Mouse (Mus musculus) midbrain, embryonic 15.5 days (tissue): ENCODE measurements around the gene Lhcgr. TPM values are rescaled to one million over a fixed set of nuclear protein-coding genes. Genes with fewer than 3 reads are reported as not detected.

ENCODE experiments used
- ATAC-seq: fragments of 200-750 bp; cut with Nextera tagmentation; replicated peaks from 2 replicates; pipeline ENCODE4 v1.8.0; 2017; ENCODE audit warnings: moderate TSS enrichment
- H3K27ac ChIP-seq: fragments of 300-500 bp; sonication (generic); 2 replicates; pipeline ENCODE4 v1.5.1; 2015; ENCODE audit warnings: mild to moderate bottlenecking, inconsistent platforms
- H3K27me3 ChIP-seq: fragments of 300-500 bp; sonication (generic); replicated peaks from 2 replicates; pipeline ENCODE4 v1.6.1; 2015; ENCODE audit warnings: inconsistent platforms
- H3K36me3 ChIP-seq: fragments of 300-500 bp; sonication (generic); replicated peaks from 2 replicates; pipeline ENCODE4 v1.6.1; 2015; ENCODE audit warnings: inconsistent platforms
- H3K4me1 ChIP-seq: fragments of 300-500 bp; sonication (generic); 2 replicates; pipeline ENCODE4 v1.6.1; 2015; ENCODE audit warnings: inconsistent platforms
- H3K4me2 ChIP-seq: fragments of 300-500 bp; sonication (generic); 2 replicates; pipeline ENCODE4 v1.6.1; 2015; ENCODE audit warnings: inconsistent platforms, mild to moderate bottlenecking, moderate library complexity
- H3K4me3 ChIP-seq: fragments of 300-500 bp; sonication (generic); 2 replicates; pipeline ENCODE4 v1.5.1; 2015; ENCODE audit warnings: mild to moderate bottlenecking, inconsistent platforms
- H3K9ac ChIP-seq: fragments of 300-500 bp; sonication (generic); 2 replicates; pipeline ENCODE4 v1.6.1; 2015; ENCODE audit warnings: mild to moderate bottlenecking, inconsistent platforms
- H3K9me3 ChIP-seq: fragments of 300-500 bp; sonication (generic); 2 replicates; pipeline ENCODE4 v1.6.1; 2016; ENCODE audit warnings: inconsistent platforms
- WGBS: fragments of 180-500 bp; shearing (Covaris S2); methylation state at CpG from one replicate; pipeline ENCODE4 v1.1.7; 2015; ENCODE audit warnings: mixed read lengths; 5-methylcytosine and 5-hydroxymethylcytosine counted together
- polyA plus RNA-seq: library from polyadenylated mRNA; unstranded; fragments of >200 nt; fragmentation: Nextera tagmentation; extraction: Ambion mirVana; gene quantifications from 2 replicates; pipeline ENCODE4 v1.2.1, GENCODE M21; 2015

Gene Lhcgr
- polyA plus RNA-seq, 1 experiment from 2014 or later = 1.5 TPM

GRCm38 (mm10) chr17:88769283-88769859 is 22.4 kb downstream of the Lhcgr start:
- H3K9me3 ChIP-seq = no peaks in the 10 kb centered on the region
- no peaks in the 10 kb centered on the region for H3K27me3 ChIP-seq
- no peak overlapping the region for H3K9ac ChIP-seq
- H3K4me1 ChIP-seq = peaks cover 26% of the 10 kb centered on the region
- H3K27ac ChIP-seq = peak overlapping the region; percentile 36
- ATAC-seq = peak; percentile 78
- no peaks in the 10 kb centered on the region for H3K36me3 ChIP-seq
- H3K4me2 ChIP-seq = no peak overlapping the region
- no peak overlapping the region for H3K4me3 ChIP-seq
- 29% methylated on average over 2 of the region's 2 CpGs for WGBS

DNA sequence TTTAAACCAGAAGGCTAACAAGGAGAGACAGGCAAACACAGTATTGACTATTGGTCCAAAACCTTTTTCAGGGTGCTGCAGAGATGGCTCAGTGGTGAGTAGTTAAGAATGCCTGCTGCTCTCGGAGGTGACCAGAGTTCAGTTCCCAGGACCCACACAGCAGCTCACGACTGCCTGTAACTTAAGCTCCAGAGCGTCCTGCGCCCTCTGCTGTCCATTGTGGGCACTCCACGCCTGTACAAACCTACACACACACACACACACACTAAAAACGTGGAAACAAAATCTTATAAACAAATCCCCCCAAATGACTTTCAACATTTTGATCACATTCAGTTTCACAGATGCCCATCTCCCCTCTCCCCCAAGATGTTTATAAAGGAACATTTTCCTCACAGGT is 24.9 kb downstream of the Lhcgr start:
- Histone ChIP-seq H3K27ac (no peak overlapping the region), H3K9ac (no peak overlapping the region), H3K4me2 (no peak overlapping the region), H3K4me1 (peaks cover 20% of the 10 kb centered on the region), H3K36me3 (no peaks in the 10 kb centered on the region), H3K4me3 (no peak overlapping the region), H3K27me3 (no peaks in the 10 kb centered on the region), H3K9me3 (no peaks in the 10 kb centered on the region)
- WGBS = 91% methylated on average over 6 of the region's 6 CpGs
- ATAC-seq = no peak

GRCm38 (mm10) chr17:88764136-88764485 is 27.7 kb downstream of the Lhcgr start:
- no peaks in the 10 kb centered on the region for H3K27me3 ChIP-seq
- no peaks in the 10 kb centered on the region for H3K9me3 ChIP-seq
- H3K4me1 ChIP-seq = peaks cover 16% of the 10 kb centered on the region
- no peak overlapping the region for H3K4me2 ChIP-seq
- no peaks in the 10 kb centered on the region for H3K36me3 ChIP-seq
- H3K27ac ChIP-seq = no peak overlapping the region
- peak; percentile 74 for ATAC-seq
- no peak overlapping the region for H3K4me3 ChIP-seq
- WGBS = 34% methylated on average over 3 of the region's 3 CpGs
- no peak overlapping the region for H3K9ac ChIP-seq

DNA sequence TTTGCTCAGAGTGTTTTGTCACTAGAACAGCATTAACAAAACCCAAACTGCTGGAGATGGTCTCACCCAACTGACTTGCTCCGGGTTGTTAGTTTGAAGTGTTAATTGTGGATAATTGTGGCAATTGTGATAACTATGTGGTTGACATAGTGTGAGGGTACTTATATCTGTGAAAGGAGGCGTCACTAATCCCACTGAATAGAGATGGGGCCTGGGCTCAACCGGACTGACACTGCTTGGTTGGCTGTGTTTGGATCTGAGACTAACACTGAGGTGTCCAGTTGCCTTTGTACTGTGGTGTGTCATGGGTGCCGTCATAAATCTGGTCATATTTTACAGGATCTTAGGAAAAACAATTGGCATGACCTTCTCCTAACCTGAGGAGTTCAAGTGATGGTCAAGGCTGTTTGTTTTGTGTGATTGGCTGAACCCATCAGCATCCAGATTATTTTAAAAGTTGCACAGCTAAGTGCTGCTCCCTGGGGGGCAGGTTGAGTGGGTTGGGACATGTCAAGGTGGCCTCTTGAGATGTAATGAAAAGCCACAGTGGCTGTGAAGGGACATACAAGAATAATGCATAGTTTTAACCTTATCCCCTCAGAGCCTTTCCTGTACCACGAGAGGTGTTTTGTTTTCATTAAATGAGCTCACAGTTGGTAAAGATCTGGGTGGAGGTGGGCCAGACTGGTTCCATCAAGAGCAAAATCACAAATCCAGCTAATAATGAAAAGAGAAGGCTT is 28.2 kb downstream of the Lhcgr start:
- no peaks in the 10 kb centered on the region for H3K36me3 ChIP-seq
- H3K27ac ChIP-seq = no peak overlapping the region
- no peak overlapping the region for H3K4me2 ChIP-seq
- H3K9ac ChIP-seq = no peak overlapping the region
- WGBS = 19% methylated on average over 5 of the region's 5 CpGs
- ATAC-seq = peak; percentile 35
- no peak overlapping the region for H3K4me3 ChIP-seq
- peaks cover 17% of the 10 kb centered on the region for H3K4me1 ChIP-seq
- no peaks in the 10 kb centered on the region for H3K9me3 ChIP-seq
- no peaks in the 10 kb centered on the region for H3K27me3 ChIP-seq

- H3K9me3 ChIP-seq = no peaks in the 10 kb centered on the region
- H3K27ac ChIP-seq = peak overlapping the region; percentile 84
- no peaks in the 10 kb centered on the region; the same call in 1 of the 2 replicates for H3K27me3 ChIP-seq
- H3K4me1 ChIP-seq = peaks cover 65% of the 10 kb centered on the region
- peak overlapping the region; percentile 33 for H3K4me2 ChIP-seq
- no peaks in the 10 kb centered on the region for H3K36me3 ChIP-seq
- no peak overlapping the region for H3K9ac ChIP-seq
- H3K4me3 ChIP-seq = no peak overlapping the region
- 5% methylated on average over 9 of the region's 9 CpGs for WGBS
- peak; percentile 88 for ATAC-seq
Measured at GRCm38 (mm10) chr17:88758003-88758437, 33.8 kb downstream of the Lhcgr start.

- Histone ChIP-seq H3K36me3 (no peaks in the 10 kb centered on the region), H3K27ac (peak overlapping the region; percentile 84; the same call in 1 of the 2 replicates), H3K9me3 (no peaks in the 10 kb centered on the region), H3K9ac (no peak overlapping the region), H3K4me2 (no peak overlapping the region), H3K4me3 (no peak overlapping the region), H3K4me1 (peaks cover 60% of the 10 kb centered on the region), H3K27me3 (no peaks in the 10 kb centered on the region; the same call in 1 of the 2 replicates)
- 65% methylated on average over 6 of the region's 6 CpGs for whole genome bisulfite sequencing
- ATAC-seq = no peak
Measured at GRCm38 (mm10) chr17:88755776-88756175, 36.0 kb downstream of the Lhcgr start.

DNA sequence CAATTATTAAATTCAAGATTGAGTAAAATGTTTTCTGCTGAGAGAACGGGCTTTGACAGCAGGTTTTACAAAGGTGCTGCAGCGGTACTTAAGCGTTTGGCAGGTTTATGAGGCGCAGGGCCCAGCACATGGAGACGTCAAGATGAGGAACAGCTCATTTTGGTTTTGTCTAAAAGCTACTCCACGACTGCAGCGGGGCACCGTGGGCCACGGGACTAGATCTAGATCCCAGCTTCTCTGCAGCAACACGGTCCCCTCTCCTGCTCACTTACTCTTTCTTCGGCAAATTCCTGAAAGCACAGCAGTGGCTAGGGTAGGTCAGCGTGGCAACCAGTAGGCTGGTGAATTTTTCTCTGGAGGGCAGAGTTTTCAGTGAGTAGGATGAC is 38.3 kb downstream of the Lhcgr start:
- ATAC-seq = no peak
- peaks cover 60% of the 10 kb centered on the region for H3K4me1 ChIP-seq
- no peaks in the 10 kb centered on the region; the same call in 1 of the 2 replicates for H3K27me3 ChIP-seq
- no peaks in the 10 kb centered on the region for H3K36me3 ChIP-seq
- no peak overlapping the region for H3K4me3 ChIP-seq
- no peak overlapping the region for H3K9ac ChIP-seq
- no peaks in the 10 kb centered on the region for H3K9me3 ChIP-seq
- H3K27ac ChIP-seq = peak overlapping the region; percentile 7; the same call in 1 of the 2 replicates
- peak overlapping the region; percentile 27; the same call in 1 of the 2 replicates for H3K4me2 ChIP-seq
- 46% methylated on average over 12 of the region's 12 CpGs for WGBS

GRCm38 (mm10) chr17:88752827-88753471 is 38.8 kb downstream of the Lhcgr start:
- no peaks in the 10 kb centered on the region for H3K36me3 ChIP-seq
- H3K4me2 ChIP-seq = peak overlapping the region; percentile 27
- H3K9ac ChIP-seq = no peak overlapping the region
- ATAC-seq = peak; percentile 34; the same call in 1 of the 2 replicates
- H3K4me3 ChIP-seq = no peak overlapping the region
- H3K27ac ChIP-seq = peak overlapping the region; percentile 7; the same call in 1 of the 2 replicates
- WGBS = 6% methylated on average over 17 of the region's 17 CpGs
- H3K27me3 ChIP-seq = no peaks in the 10 kb centered on the region; the same call in 1 of the 2 replicates
- H3K4me1 ChIP-seq = peaks cover 55% of the 10 kb centered on the region
- H3K9me3 ChIP-seq = no peaks in the 10 kb centered on the region

GRCm38 (mm10) chr17:88749646-88750045 is 42.1 kb downstream of the Lhcgr start:
- Histone ChIP-seq H3K9me3 (no peaks in the 10 kb centered on the region), H3K4me2 (0 out of 2 replicates have a peak overlapping the region, but pooled peaks have one; percentile 12), H3K27me3 (no peaks in the 10 kb centered on the region), H3K4me3 (no peak overlapping the region), H3K4me1 (peaks cover 29% of the 10 kb centered on the region), H3K27ac (no peak overlapping the region), H3K9ac (no peak overlapping the region), H3K36me3 (no peaks in the 10 kb centered on the region)
- ATAC-seq = no peak
- 49% methylated on average over 8 of the region's 8 CpGs for WGBS

DNA sequence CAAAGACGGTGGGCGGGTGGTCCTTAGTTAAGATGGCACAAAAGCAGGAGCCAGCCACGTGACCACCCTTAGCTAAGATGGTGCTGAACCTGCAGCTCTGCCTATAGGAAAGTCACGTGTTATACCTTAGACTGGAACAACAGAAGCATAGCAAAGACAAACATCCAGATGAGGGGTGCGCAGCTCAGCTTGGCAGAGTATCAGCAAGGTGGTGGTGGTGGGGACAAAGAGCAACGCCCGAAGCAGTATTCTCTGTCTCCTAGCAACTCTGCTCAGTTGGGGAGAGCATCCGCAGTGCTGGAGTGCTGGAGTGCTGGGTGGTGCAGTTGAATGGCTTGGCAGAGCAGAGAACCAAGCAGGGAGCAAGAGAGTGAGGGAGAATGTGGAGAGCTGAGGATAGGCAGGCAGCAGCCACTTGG is 85.5 kb downstream of the Lhcgr start:
- H3K27me3 ChIP-seq = no peaks in the 10 kb centered on the region
- peak overlapping the region; percentile 31; the same call in 1 of the 2 replicates for H3K27ac ChIP-seq
- 20% methylated on average over 8 of the region's 8 CpGs for WGBS
- no peaks in the 10 kb centered on the region for H3K36me3 ChIP-seq
- peak; percentile 86 for ATAC-seq
- no peak overlapping the region for H3K4me3 ChIP-seq
- no peak overlapping the region for H3K9ac ChIP-seq
- H3K4me1 ChIP-seq = peaks cover 21% of the 10 kb centered on the region
- H3K4me2 ChIP-seq = no peak overlapping the region
- H3K9me3 ChIP-seq = no peaks in the 10 kb centered on the region

DNA sequence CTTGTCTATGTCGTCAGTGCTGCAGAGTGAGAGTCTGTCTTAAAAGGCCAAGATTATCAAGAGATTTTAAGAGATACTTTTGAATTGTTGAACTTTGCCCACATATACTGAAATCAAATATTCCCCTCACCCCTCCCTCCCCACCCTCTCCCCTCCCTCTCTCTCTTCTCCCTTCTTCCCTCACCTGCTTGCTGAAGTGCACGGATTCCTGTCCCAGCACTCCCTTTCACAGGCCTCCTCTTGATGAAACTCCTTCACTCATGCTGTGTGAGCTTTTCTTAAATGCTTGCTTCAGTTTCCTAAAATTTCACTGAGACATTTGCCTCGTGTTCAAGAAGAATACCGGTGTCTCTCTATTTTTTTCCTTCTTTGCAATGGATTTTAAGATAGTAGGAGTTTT is 88.7 kb downstream of the Lhcgr start:
- no peak overlapping the region for H3K9ac ChIP-seq
- peaks cover 21% of the 10 kb centered on the region for H3K4me1 ChIP-seq
- no peaks in the 10 kb centered on the region for H3K27me3 ChIP-seq
- H3K27ac ChIP-seq = no peak overlapping the region
- H3K36me3 ChIP-seq = no peaks in the 10 kb centered on the region
- no peak overlapping the region for H3K4me2 ChIP-seq
- H3K4me3 ChIP-seq = no peak overlapping the region
- ATAC-seq = no peak
- WGBS = 43% methylated on average over 4 of the region's 4 CpGs
- H3K9me3 ChIP-seq = no peaks in the 10 kb centered on the region

DNA sequence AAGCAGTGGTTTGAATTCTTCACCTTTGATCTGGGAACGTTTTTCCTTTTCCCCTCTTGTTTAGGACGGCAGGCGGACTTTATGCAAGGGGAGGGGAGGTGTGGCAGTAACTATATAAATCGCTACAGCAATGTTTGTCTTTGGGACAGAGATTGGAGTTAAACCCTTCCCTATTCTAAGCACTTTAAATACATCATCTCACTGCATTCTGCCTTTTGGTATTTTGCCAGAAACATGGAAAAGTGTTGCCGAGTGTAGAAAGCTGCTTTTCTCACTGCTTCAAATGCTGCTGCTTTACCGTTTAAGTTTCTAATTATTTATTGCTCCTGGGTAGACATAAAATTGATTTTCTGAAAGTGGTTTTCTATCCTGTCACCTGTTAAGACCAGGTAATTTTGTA is 89.4 kb downstream of the Lhcgr start:
- 0 out of 2 replicates have a peak overlapping the region, but pooled peaks have one; percentile 20 for H3K27ac ChIP-seq
- no peak overlapping the region for H3K9ac ChIP-seq
- ATAC-seq = no peak

More for the DNA sequence above, 89.4 kb downstream of the Lhcgr start:
- no peak overlapping the region for H3K4me3 ChIP-seq
- H3K27me3 ChIP-seq = no peaks in the 10 kb centered on the region
- no peaks in the 10 kb centered on the region for H3K9me3 ChIP-seq
- H3K4me1 ChIP-seq = peaks cover 21% of the 10 kb centered on the region
- 29% methylated on average over 6 of the region's 6 CpGs for WGBS
- no peak overlapping the region for H3K4me2 ChIP-seq
- H3K36me3 ChIP-seq = no peaks in the 10 kb centered on the region
